Mouse (Mus musculus) kidney, embryonic 16.5 days (tissue): ENCODE measurements at regions not wholly inside any gene's neighbourhood (a gene's known extent, or its start where the extent isn't known, plus 50 kb on each side); places are given as distances from the start of the nearest gene placed in this dataset.
A peak's percentile ranks its signal among the peaks of the same experiment; 100 is the strongest.

Source experiments
- ATAC-seq: fragments of 200-750 bp; cut with Nextera tagmentation; 2 replicates; pipeline ENCODE4 v1.8.0; 2017; ENCODE audit warnings: moderate TSS enrichment; ENCODE audit not compliant: low FRiP score, low TSS enrichment
- H3K27ac ChIP-seq: fragments of 300-500 bp; sonication (generic); 2 replicates; pipeline ENCODE4 v1.5.1; 2014; ENCODE audit warnings: low read length
- H3K27me3 ChIP-seq: fragments of 300-500 bp; sonication (generic); 2 replicates; pipeline ENCODE4 v1.6.1; 2014; ENCODE audit warnings: low read length, control low read depth, mixed read lengths; ENCODE audit not compliant: insufficient read depth
- H3K36me3 ChIP-seq: fragments of 300-500 bp; sonication (generic); 2 replicates; pipeline ENCODE4 v1.6.1; 2014; ENCODE audit warnings: low read length, control low read depth, mixed read lengths; ENCODE audit not compliant: insufficient read depth
- H3K4me1 ChIP-seq: fragments of 300-500 bp; sonication (generic); 2 replicates; pipeline ENCODE4 v1.6.1; 2014; ENCODE audit warnings: low read length, control low read depth, mixed read lengths; ENCODE audit not compliant: insufficient read depth
- H3K4me2 ChIP-seq: fragments of 300-500 bp; sonication (generic); replicated peaks from 2 replicates; pipeline ENCODE4 v1.6.1; 2014; ENCODE audit warnings: low read depth, low read length
- H3K4me3 ChIP-seq: fragments of 300-500 bp; sonication (generic); 2 replicates; pipeline ENCODE4 v1.5.1; 2014; ENCODE audit warnings: mild to moderate bottlenecking, low read length
- H3K9ac ChIP-seq: fragments of 300-500 bp; sonication (generic); replicated peaks from 2 replicates; pipeline ENCODE4 v1.6.1; 2014; ENCODE audit warnings: low read length
- H3K9me3 ChIP-seq: fragments of 300-500 bp; sonication (generic); 2 replicates; pipeline ENCODE4 v1.6.1; 2016; ENCODE audit warnings: low read length, control low read depth
- WGBS: fragments of 180-500 bp; shearing (Covaris S2); extraction: QIAGEN DNeasy Blood & Tissue Kit; methylation state at CpG from one replicate; pipeline ENCODE4 v1.1.7; 2014; 5-methylcytosine and 5-hydroxymethylcytosine counted together

GRCm38 (mm10) chr2:163138688-163139385, 51.2 kb upstream of the Gtsf1l start:
- Histone ChIP-seq H3K36me3 (no peaks in the 10 kb centered on the region), H3K4me1 (peaks cover 10% of the 10 kb centered on the region; the same call in 1 of the 2 replicates), H3K27me3 (peaks cover 5% of the 10 kb centered on the region), H3K4me2 (no peak overlapping the region), H3K27ac (no peak overlapping the region), H3K4me3 (no peak overlapping the region), H3K9ac (no peak overlapping the region), H3K9me3 (peaks cover 3% of the 10 kb centered on the region; the same call in 1 of the 2 replicates)
- WGBS, result 79% methylated on average over 9 of the region's 9 CpGs
- ATAC-seq, result no peak

DNA sequence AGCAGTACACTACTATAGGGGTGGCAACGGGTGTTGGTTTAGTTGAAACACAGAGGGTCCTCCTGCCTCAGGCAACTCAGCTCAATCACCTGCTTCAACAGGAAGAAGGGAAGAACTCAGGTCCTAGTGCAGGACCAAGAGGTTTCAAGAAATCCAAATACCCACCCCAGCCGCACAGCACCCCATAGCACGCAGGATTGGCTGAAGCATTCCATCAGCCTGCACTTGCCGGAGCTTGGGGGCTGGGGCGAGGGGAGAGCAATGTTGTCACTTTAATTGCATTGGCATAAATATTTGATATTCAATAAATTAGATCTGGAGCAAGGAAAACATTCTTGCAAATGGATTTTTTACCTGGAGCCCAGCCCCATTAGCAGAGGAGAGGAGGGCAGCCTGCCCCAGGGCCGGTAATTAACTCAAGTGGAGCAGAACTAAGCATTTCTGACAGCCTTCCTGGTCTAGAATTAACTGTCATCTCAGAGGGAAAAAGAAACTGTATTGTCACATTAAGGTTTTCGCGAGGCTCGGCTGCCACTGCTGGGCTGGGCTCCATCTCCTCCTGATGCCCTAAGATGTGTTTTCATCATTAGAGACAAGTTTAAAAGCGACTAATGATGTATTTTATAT, 55.2 kb upstream of the Gtsf1l start:
- H3K36me3 ChIP-seq, result no peaks in the 10 kb centered on the region
- H3K4me1 ChIP-seq, result peaks cover 11% of the 10 kb centered on the region; the same call in 1 of the 2 replicates
- no peak overlapping the region for H3K4me2 ChIP-seq
- H3K9me3 ChIP-seq, result peaks cover 3% of the 10 kb centered on the region; the same call in 1 of the 2 replicates
- WGBS, result 52% methylated on average over 10 of the region's 10 CpGs
- no peak overlapping the region for H3K27ac ChIP-seq
- no peak overlapping the region for H3K9ac ChIP-seq
- no peak overlapping the region for H3K4me3 ChIP-seq
- ATAC-seq, result no peak
- peaks cover 13% of the 10 kb centered on the region for H3K27me3 ChIP-seq

DNA sequence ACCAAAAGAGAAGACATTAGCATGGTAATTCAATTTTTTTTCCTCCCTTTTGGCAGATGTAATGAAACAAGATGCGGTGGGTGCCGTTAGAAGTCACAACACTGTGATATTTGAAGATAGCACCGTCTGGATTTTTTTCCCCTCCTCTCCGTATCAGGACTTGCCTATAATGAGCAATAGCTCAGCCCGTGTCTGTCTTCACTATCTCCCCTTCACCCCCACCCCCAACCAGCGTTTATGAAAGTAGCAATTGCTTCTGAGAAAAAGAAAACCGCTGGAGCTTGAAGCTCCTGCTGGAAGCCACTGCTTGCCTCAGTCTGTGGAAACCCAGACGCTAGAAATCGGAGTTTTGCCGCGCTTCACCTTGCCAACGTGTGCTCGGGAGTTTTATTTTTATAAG, 55.8 kb upstream of the Gtsf1l start:
- H3K27me3 ChIP-seq, result peaks cover 13% of the 10 kb centered on the region
- peaks cover 11% of the 10 kb centered on the region; the same call in 1 of the 2 replicates for H3K4me1 ChIP-seq
- ATAC-seq, result no peak
- no peaks in the 10 kb centered on the region for H3K36me3 ChIP-seq
- 0 out of 2 replicates have a peak overlapping the region, but pooled peaks have one; percentile 20 for H3K4me2 ChIP-seq
- H3K9ac ChIP-seq, result no peak overlapping the region
- 28% methylated on average over 13 of the region's 13 CpGs for WGBS
- peaks cover 3% of the 10 kb centered on the region; the same call in 1 of the 2 replicates for H3K9me3 ChIP-seq
- H3K27ac ChIP-seq, result no peak overlapping the region
- H3K4me3 ChIP-seq, result no peak overlapping the region

DNA sequence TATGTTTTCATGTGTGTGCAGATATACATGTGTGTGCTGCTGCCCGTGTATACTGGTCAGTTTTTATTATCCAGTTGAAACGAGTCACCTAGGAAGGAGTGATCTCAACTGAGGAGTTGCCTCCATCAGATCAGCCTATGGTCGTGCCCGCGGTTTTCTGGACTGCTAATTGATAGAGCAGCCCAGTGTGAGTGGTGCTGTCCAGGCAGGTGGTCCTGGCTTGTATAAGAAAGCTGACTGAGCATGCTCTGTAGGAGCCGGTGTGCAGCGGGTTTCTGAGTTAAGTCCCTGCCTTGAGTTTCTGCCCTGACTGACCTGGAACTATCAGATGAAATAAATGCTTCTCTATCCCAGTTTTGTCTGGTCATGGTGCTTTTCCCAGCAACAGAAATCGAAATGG, 56.9 kb upstream of the Tox2 start:
- Histone ChIP-seq H3K27me3 (peaks cover 11% of the 10 kb centered on the region), H3K9me3 (no peaks in the 10 kb centered on the region), H3K36me3 (no peaks in the 10 kb centered on the region), H3K27ac (no peak overlapping the region), H3K4me2 (no peak overlapping the region), H3K4me1 (peaks cover 11% of the 10 kb centered on the region; the same call in 1 of the 2 replicates), H3K4me3 (no peak overlapping the region), H3K9ac (no peak overlapping the region)
- 77% methylated on average over 8 of the region's 8 CpGs for WGBS
- no peak for ATAC-seq

DNA sequence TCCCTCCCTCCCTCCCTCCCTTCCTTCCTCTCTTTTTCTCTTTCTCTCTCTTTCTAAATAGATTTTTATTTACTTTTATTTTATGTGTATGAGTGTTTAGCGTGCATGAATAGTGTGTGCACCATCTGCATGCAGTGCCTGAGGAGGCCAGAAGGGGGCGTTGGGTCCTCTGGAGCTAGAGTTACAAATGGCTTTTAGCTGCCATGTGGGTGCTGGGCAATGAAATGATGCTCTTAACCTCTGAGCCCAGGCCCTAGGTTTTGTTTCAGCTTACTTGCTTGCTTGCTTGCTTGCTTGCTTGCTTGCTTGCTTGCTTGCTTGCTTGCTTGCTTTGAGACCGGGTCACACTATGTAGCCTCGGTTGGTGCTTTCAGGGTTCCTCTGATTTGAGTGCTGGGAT, 56.4 kb upstream of the Tox2 start:
- Histone ChIP-seq H3K9ac (no peak overlapping the region), H3K4me1 (peaks cover 11% of the 10 kb centered on the region; the same call in 1 of the 2 replicates), H3K27me3 (peaks cover 8% of the 10 kb centered on the region), H3K4me2 (no peak overlapping the region), H3K9me3 (no peaks in the 10 kb centered on the region), H3K4me3 (no peak overlapping the region), H3K36me3 (no peaks in the 10 kb centered on the region), H3K27ac (no peak overlapping the region)
- 82% methylated on average over 4 of the region's 4 CpGs for WGBS
- no peak for ATAC-seq

DNA sequence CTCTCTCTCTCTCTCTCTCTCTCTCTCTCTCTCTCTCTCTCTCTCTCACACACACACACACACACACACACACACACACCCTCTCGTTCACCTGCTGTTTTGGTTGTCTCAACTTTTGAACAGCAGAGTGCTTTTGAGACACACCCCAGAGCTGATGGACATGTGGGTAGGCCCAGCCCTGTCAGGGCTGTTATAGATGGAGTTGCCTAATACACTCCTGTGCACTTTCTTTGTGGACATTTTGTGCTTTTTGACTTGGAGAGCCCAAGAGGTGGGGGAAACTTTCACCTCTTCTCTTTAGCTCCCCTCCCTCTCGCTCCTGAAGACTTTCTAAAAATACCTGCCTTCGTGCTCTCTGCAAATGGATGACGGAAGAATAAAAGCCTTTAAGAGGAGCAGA, 55.5 kb upstream of the Tox2 start:
- no peak for ATAC-seq
- no peak overlapping the region for H3K27ac ChIP-seq
- 78% methylated on average over 4 of the region's 4 CpGs for WGBS
- H3K9ac ChIP-seq, result no peak overlapping the region
- no peaks in the 10 kb centered on the region for H3K9me3 ChIP-seq
- peaks cover 8% of the 10 kb centered on the region for H3K27me3 ChIP-seq
- no peak overlapping the region for H3K4me2 ChIP-seq
- no peaks in the 10 kb centered on the region for H3K36me3 ChIP-seq
- peaks cover 11% of the 10 kb centered on the region; the same call in 1 of the 2 replicates for H3K4me1 ChIP-seq
- H3K4me3 ChIP-seq, result no peak overlapping the region

DNA sequence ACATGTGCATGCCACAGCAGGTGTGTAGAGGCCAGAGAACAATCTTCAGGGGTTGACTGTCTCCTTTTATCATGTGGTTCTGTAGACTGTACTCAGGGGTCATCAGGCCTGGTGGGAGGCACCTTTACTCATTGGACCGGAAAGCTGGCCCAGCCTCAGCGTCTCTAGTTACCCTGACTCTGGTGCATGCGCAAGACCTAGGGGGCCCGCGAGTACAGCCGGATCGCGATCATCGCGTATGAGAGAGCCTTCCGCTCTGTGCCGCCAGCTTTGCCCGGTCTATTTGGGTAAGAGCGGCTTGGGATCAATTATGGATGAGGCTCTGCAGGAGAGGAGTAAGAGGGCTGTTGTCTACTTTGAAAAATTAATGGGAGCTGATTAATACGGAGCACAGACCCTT, 51.9 kb upstream of the Tox2 start:
- H3K4me1 ChIP-seq, result no peaks in the 10 kb centered on the region
- no peak overlapping the region for H3K4me3 ChIP-seq
- no peaks in the 10 kb centered on the region for H3K36me3 ChIP-seq
- no peaks in the 10 kb centered on the region; the same call in 1 of the 2 replicates for H3K27me3 ChIP-seq
- ATAC-seq, result no peak
- WGBS, result 70% methylated on average over 15 of the region's 15 CpGs
- no peak overlapping the region for H3K27ac ChIP-seq
- H3K4me2 ChIP-seq, result no peak overlapping the region
- H3K9me3 ChIP-seq, result no peaks in the 10 kb centered on the region
- H3K9ac ChIP-seq, result no peak overlapping the region

GRCm38 (mm10) chr2:163152340-163153033, 50.4 kb upstream of the Tox2 start:
- H3K9ac ChIP-seq, result no peak overlapping the region
- H3K27me3 ChIP-seq, result no peaks in the 10 kb centered on the region; the same call in 1 of the 2 replicates
- H3K4me3 ChIP-seq, result no peak overlapping the region
- 69% methylated on average over 22 of the region's 22 CpGs for WGBS
- H3K36me3 ChIP-seq, result no peaks in the 10 kb centered on the region
- H3K9me3 ChIP-seq, result no peaks in the 10 kb centered on the region
- no peak for ATAC-seq
- no peaks in the 10 kb centered on the region for H3K4me1 ChIP-seq
- H3K27ac ChIP-seq, result no peak overlapping the region
- H3K4me2 ChIP-seq, result no peak overlapping the region
